Mouse (Mus musculus) liver, embryonic 15.5 days (tissue): ENCODE results near the gene Adra1d. TPM values are rescaled to one million over a fixed set of nuclear protein-coding genes. Genes with fewer than 3 reads are reported as not detected.

Experiments used
- ATAC-seq: fragments of 200-750 bp; cut with Nextera tagmentation; 2 replicates; pipeline ENCODE4 v1.8.0; 2017; ENCODE audit warnings: moderate number of reproducible peaks, mild to moderate bottlenecking, moderate library complexity; ENCODE audit not compliant: insufficient read depth
- H3K27ac ChIP-seq: fragments of 300-500 bp; sonication (generic); replicated peaks from 2 replicates; pipeline ENCODE4 v1.5.1; 2015; ENCODE audit warnings: mild to moderate bottlenecking, inconsistent platforms
- H3K27me3 ChIP-seq: fragments of 300-500 bp; sonication (generic); 2 replicates; pipeline ENCODE4 v1.6.1; 2015; ENCODE audit warnings: mild to moderate bottlenecking, inconsistent platforms
- H3K36me3 ChIP-seq: fragments of 300-500 bp; sonication (generic); replicated peaks from 2 replicates; pipeline ENCODE4 v1.6.1; 2015; ENCODE audit warnings: moderate library complexity, mild to moderate bottlenecking, inconsistent platforms
- H3K4me1 ChIP-seq: fragments of 300-500 bp; sonication (generic); replicated peaks from 2 replicates; pipeline ENCODE4 v1.6.1; 2015; ENCODE audit warnings: inconsistent platforms
- H3K4me2 ChIP-seq: fragments of 300-500 bp; sonication (generic); 2 replicates; pipeline ENCODE4 v1.6.1; 2015; ENCODE audit warnings: moderate library complexity, mild to moderate bottlenecking, inconsistent platforms
- H3K4me3 ChIP-seq: fragments of 300-500 bp; sonication (generic); replicated peaks from 2 replicates; pipeline ENCODE4 v1.5.1; 2015; ENCODE audit warnings: mild to moderate bottlenecking, inconsistent platforms
- H3K9ac ChIP-seq: fragments of 300-500 bp; sonication (generic); 2 replicates; pipeline ENCODE4 v1.6.1; 2015; ENCODE audit warnings: moderate library complexity, mild to moderate bottlenecking, inconsistent platforms
- H3K9me3 ChIP-seq: fragments of 300-500 bp; sonication (generic); replicated peaks from 2 replicates; pipeline ENCODE4 v1.6.1; 2016; ENCODE audit warnings: inconsistent platforms
- WGBS: fragments of 180-500 bp; shearing (Covaris S2); methylation state at CpG from one replicate; pipeline ENCODE4 v1.1.7; 2015; ENCODE audit warnings: mixed read lengths; ENCODE audit not compliant: insufficient replicate concordance; 5-methylcytosine and 5-hydroxymethylcytosine counted together
- polyA plus RNA-seq: library from polyadenylated mRNA; unstranded; fragments of >200 nt; fragmentation: Nextera tagmentation; extraction: Ambion mirVana; gene quantifications from 2 replicates; pipeline ENCODE4 v1.2.1, GENCODE M21; 2015

Adra1d gene
- polyA plus RNA-seq, result 0.41 and 0.44 TPM in 2 replicates

DNA sequence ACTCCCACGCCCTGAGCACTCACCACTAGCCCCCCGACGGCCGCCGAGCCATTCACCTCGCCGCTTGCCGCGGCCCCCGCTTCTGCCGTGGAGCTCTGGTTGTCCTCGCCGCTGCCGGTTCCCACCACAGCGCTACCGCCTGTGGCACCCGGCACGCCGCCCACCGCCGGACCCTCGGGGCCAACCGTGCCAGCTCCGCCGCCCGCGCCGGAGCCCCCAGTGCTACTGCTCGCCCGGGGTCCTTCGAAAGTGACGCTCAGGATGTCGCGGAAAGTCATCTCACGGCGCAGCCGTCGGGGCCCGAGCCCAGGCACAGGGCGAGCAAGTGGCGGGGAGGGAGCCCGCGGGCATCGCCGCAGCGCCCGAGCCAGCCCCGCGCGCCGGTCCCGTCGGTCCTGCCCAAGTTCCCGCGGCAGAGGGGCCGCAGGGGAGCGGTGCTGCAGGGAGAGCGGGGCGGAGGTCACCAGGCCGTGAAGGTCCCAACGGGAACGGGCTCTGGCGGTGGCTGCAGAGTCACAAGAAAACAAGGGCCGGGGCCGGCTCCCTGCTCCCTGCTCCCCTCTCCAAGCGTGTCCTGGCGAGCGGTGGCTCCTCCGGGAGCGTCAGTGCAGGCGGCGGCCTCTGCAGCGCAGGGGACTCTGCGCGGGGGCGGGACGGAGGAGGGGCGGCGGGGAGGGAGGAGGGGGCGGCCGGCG, at the start of gene Adra1d:
Gene Adra1d (minus strand): TSS at position 393 of the 695 bp plus-strand sequence.
- H3K27ac ChIP-seq, result no peak within 1 kb of the TSS
- H3K4me1 ChIP-seq, result peaks cover 7% of the 10 kb centered on the region; the same call in 1 of the 2 replicates
- peaks cover 87% of the 10 kb centered on the region for H3K27me3 ChIP-seq
- H3K36me3 ChIP-seq, result no peaks in the 10 kb centered on the region
- H3K4me2 ChIP-seq, result peak within 1 kb of the TSS; percentile 46
- WGBS, result 3% methylated on average over 77 of the region's 82 CpGs
- no peaks in the 10 kb centered on the region for H3K9me3 ChIP-seq
- H3K4me3 ChIP-seq, result peak within 1 kb of the TSS; percentile 31
- ATAC-seq, result no peak
- H3K9ac ChIP-seq, result no peak within 1 kb of the TSS

DNA sequence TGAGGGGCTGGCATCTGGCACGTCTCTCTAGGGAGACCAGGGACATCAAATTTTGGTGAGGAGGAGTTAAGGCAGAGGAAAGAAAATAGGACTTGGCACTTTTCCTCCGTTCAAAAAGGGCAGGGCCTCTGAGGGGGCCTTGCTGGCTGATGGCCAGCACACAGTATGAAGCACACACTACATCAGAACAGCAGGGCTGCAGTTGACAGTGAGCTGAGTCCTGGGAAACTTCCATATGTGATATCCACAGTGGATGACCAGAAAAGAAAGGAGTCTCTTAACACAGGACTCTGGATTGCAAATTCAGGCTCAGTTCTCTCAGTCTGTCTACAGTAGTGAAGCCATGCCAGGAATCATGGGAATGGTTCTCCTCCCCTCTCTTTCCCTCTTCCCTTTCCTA, 39.8 kb upstream of the Adra1d start:
- Histone ChIP-seq H3K9me3 (no peaks in the 10 kb centered on the region), H3K9ac (no peak overlapping the region), H3K36me3 (no peaks in the 10 kb centered on the region), H3K4me2 (no peak overlapping the region), H3K27me3 (no peaks in the 10 kb centered on the region), H3K4me3 (no peak overlapping the region), H3K27ac (no peak overlapping the region), H3K4me1 (no peaks in the 10 kb centered on the region)
- WGBS, result 44% methylated on average over 2 of the region's 2 CpGs
- ATAC-seq, result no peak

GRCm38 (mm10) chr2:131594871-131595270, 32.8 kb upstream of the Adra1d start:
- no peak for ATAC-seq
- Histone ChIP-seq H3K36me3 (no peaks in the 10 kb centered on the region), H3K4me2 (no peak overlapping the region), H3K27ac (no peak overlapping the region), H3K9me3 (no peaks in the 10 kb centered on the region), H3K9ac (no peak overlapping the region), H3K4me1 (no peaks in the 10 kb centered on the region), H3K27me3 (no peaks in the 10 kb centered on the region), H3K4me3 (no peak overlapping the region)
- WGBS, result 67% methylated on average over 6 of the region's 6 CpGs

GRCm38 (mm10) chr2:131587521-131587920, 25.4 kb upstream of the Adra1d start:
- no peak overlapping the region for H3K4me2 ChIP-seq
- no peak overlapping the region for H3K27ac ChIP-seq
- WGBS, result 49% methylated on average over 2 of the region's 2 CpGs
- H3K4me1 ChIP-seq, result no peaks in the 10 kb centered on the region
- no peaks in the 10 kb centered on the region for H3K27me3 ChIP-seq
- H3K4me3 ChIP-seq, result no peak overlapping the region
- no peaks in the 10 kb centered on the region for H3K9me3 ChIP-seq
- no peaks in the 10 kb centered on the region for H3K36me3 ChIP-seq
- H3K9ac ChIP-seq, result no peak overlapping the region
- ATAC-seq, result no peak

GRCm38 (mm10) chr2:131581506-131581905, 19.4 kb upstream of the Adra1d start:
- Histone ChIP-seq H3K36me3 (no peaks in the 10 kb centered on the region), H3K4me3 (no peak overlapping the region), H3K4me1 (no peaks in the 10 kb centered on the region), H3K4me2 (no peak overlapping the region), H3K27me3 (no peaks in the 10 kb centered on the region), H3K9ac (no peak overlapping the region), H3K9me3 (no peaks in the 10 kb centered on the region), H3K27ac (no peak overlapping the region)
- WGBS, result 38% methylated on average over 2 of the region's 2 CpGs
- no peak for ATAC-seq

- Histone ChIP-seq H3K9ac (no peak overlapping the region), H3K27me3 (peaks cover 82% of the 10 kb centered on the region), H3K4me3 (peak overlapping the region; percentile 31), H3K4me1 (peaks cover 7% of the 10 kb centered on the region; the same call in 1 of the 2 replicates), H3K9me3 (no peaks in the 10 kb centered on the region), H3K27ac (no peak overlapping the region), H3K4me2 (peak overlapping the region; percentile 46), H3K36me3 (no peaks in the 10 kb centered on the region)
- WGBS, result 2% methylated on average over 25 of the region's 30 CpGs
- ATAC-seq, result no peak
Measured at GRCm38 (mm10) chr2:131562586-131563122, 571 bp upstream of the Adra1d start.

DNA sequence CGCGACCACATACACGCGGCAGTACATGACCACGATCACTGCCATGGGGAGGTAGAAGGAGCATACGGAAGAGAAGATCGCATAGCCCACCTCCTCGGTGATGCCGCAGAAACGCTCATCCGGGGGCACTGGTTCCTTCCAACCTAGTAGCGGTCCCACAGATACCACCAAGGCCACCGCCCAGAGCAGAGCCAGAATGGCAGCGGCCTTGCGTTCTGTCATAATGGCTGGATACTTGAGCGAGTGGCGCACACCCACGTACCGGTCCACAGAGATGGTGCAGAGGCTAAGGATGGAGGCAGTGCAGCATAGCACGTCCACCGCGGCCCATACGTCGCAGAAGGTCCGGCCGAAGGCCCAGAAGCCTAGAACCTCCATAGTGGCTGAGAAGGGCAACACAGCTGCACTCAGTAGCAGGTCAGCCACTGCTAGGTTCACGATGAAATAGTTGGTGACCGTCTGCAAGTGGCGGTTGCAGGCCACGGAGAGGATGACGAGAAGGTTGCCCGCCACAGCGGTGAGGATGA, 676 bp downstream of the Adra1d start:
- Histone ChIP-seq H3K4me2 (peak overlapping the region; percentile 46), H3K9ac (no peak overlapping the region)

GRCm38 (mm10) chr2:131560205-131560919, 1.7 kb downstream of the Adra1d start:
- 37% methylated on average over 2 of the region's 2 CpGs for WGBS

More for the DNA sequence above, 676 bp downstream of the Adra1d start:
- H3K27ac ChIP-seq, result no peak overlapping the region
- H3K9me3 ChIP-seq, result no peaks in the 10 kb centered on the region
- no peak for ATAC-seq
- no peaks in the 10 kb centered on the region for H3K36me3 ChIP-seq
- peaks cover 7% of the 10 kb centered on the region; the same call in 1 of the 2 replicates for H3K4me1 ChIP-seq
- peak overlapping the region; percentile 31; the same call in 1 of the 2 replicates for H3K4me3 ChIP-seq
- H3K27me3 ChIP-seq, result peaks cover 90% of the 10 kb centered on the region
- WGBS, result 5% methylated on average over 33 of the region's 33 CpGs

DNA sequence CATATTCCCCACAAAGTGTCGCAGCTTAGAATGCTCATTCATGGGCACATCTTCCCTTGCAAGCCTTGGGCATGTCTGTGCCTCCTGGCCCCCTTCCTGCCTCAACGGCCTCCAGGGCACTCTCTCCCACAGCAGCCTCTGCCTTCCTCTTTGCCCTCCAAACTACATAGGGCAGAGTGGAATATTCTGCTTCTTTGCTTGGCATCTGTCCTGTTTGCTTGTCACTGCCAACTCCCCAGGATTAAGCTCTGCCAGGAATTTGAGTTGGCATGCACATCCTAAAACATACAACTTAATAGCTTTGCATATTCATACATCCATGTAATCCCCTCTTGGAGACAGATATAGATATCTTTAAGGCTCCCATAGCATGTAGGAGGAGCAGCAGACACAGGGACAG, 4.2 kb downstream of the Adra1d start:
- peaks cover 7% of the 10 kb centered on the region; the same call in 1 of the 2 replicates for H3K4me1 ChIP-seq
- H3K36me3 ChIP-seq, result no peaks in the 10 kb centered on the region
- 59% methylated on average over 2 of the region's 2 CpGs for WGBS
- no peak overlapping the region for H3K27ac ChIP-seq
- H3K4me2 ChIP-seq, result no peak overlapping the region
- ATAC-seq, result no peak
- peaks cover 91% of the 10 kb centered on the region for H3K27me3 ChIP-seq
- H3K4me3 ChIP-seq, result no peak overlapping the region
- no peaks in the 10 kb centered on the region for H3K9me3 ChIP-seq
- no peak overlapping the region for H3K9ac ChIP-seq

More at GRCm38 (mm10) chr2:131560205-131560919, 1.7 kb downstream of the Adra1d start:
- Histone ChIP-seq H3K4me2 (no peak overlapping the region; the same call in 1 of the 2 replicates), H3K9ac (no peak overlapping the region), H3K4me3 (no peak overlapping the region), H3K27ac (no peak overlapping the region), H3K36me3 (no peaks in the 10 kb centered on the region), H3K27me3 (peaks cover 94% of the 10 kb centered on the region), H3K4me1 (peaks cover 7% of the 10 kb centered on the region; the same call in 1 of the 2 replicates), H3K9me3 (no peaks in the 10 kb centered on the region)
- ATAC-seq, result no peak

DNA sequence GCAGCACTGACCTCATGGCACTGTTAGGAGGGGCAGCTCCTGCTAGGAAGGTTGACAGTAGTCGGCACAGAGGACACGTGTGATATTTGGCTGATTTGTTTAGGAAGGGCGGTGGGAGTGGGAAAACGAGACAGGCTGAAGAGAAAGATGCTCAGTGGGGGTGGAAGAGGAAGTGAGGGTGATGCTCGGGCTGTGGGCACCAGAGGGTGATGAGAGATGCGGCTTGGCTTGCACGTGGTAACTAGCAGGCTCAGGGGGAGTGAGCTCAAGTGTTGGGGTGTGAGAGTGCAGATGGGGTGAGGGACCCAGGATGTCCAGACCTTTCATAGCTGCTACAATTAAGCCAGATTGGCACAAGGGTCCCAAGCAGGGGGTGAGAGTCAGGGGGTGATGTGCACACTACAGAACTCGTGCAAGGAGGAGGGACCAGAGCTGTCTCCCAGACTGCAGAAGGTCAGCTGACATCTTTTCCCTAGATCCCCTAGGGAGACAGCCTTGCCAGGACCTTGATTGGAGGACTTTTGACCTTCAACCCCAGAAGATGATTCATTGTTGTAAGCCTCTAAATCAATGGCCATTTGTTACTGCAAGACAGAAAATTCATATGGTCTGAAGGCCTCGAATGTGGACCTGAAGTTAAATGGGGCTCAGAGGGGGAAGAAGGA, 9.2 kb downstream of the Adra1d start:
- no peaks in the 10 kb centered on the region for H3K9me3 ChIP-seq
- no peak overlapping the region for H3K4me3 ChIP-seq
- H3K4me2 ChIP-seq, result no peak overlapping the region
- H3K4me1 ChIP-seq, result no peaks in the 10 kb centered on the region
- H3K27me3 ChIP-seq, result peaks cover 90% of the 10 kb centered on the region
- H3K9ac ChIP-seq, result no peak overlapping the region
- H3K27ac ChIP-seq, result no peak overlapping the region
- no peak for ATAC-seq
- 17% methylated on average over 9 of the region's 9 CpGs for WGBS
- no peaks in the 10 kb centered on the region for H3K36me3 ChIP-seq
